Mouse (Mus musculus) brown adipose tissue, adult 24 weeks (tissue): ENCODE results near the gene App. TPM values are rescaled to one million over a fixed set of nuclear protein-coding genes. Genes with fewer than 3 reads are reported as not detected.

ENCODE experiments used
- H3K27ac ChIP-seq: fragments of 200-500 bp; replicated peaks from 2 replicates; pipeline ENCODE4 v1.5.1; 2012; ENCODE audit warnings: low read depth, mild to moderate bottlenecking, low read length
- H3K4me1 ChIP-seq: fragments of 200-500 bp; 2 replicates; pipeline ENCODE4 v1.6.1; 2012; ENCODE audit warnings: low read length, mixed read lengths; ENCODE audit not compliant: control insufficient read depth, insufficient read depth, insufficient read length
- H3K4me3 ChIP-seq: fragments of 200-500 bp; 2 replicates; pipeline ENCODE4 v1.5.1; 2012; ENCODE audit warnings: low read depth, mild to moderate bottlenecking, low read length, moderate library complexity; ENCODE audit not compliant: insufficient read depth
- polyA plus RNA-seq: library from polyadenylated mRNA; stranded (reverse); fragments of >200 nt; gene quantifications from 2 replicates; pipeline ENCODE4 v1.2.4, GENCODE M21; 2012; ENCODE audit not compliant: missing spikeins, insufficient read depth, insufficient read length

App gene
- polyA plus RNA-seq, 1 experiment: 71.4 TPM

DNA sequence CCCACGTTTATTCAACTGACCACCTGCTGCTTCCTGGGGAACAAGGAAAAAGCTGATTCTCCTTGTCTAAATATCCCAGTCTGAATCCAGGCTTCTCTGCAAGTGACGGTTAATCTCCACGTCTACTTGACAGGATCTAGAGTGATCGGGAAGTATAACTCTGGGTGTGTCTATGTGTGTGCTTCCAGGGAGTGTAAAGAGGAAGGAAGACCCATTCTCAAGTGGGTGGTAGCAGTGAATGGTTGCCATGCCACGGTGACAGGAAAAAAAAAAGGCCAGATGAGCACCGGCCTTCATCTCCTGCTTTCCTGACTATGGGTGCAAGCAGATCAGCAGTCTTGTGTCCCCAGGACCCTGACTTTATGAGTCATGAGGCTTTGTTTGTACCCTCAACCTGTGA lies 10.8 kb downstream of the App start:
- no peak overlapping the region for H3K27ac ChIP-seq
- no peak overlapping the region for H3K4me3 ChIP-seq
- peaks cover 8% of the 10 kb centered on the region for H3K4me1 ChIP-seq

- H3K27ac ChIP-seq: no peak overlapping the region
- H3K4me1 ChIP-seq: peaks cover 5% of the 10 kb centered on the region
- no peak overlapping the region for H3K4me3 ChIP-seq
These were observed 13.4 kb downstream of the App start for GRCm38 (mm10) chr16:85160140-85160539.

- H3K4me3 ChIP-seq: no peak overlapping the region
- peaks cover 8% of the 10 kb centered on the region; the same call in 1 of the 2 replicates for H3K4me1 ChIP-seq
- H3K27ac ChIP-seq: no peak overlapping the region
These were observed 15.6 kb downstream of the App start for GRCm38 (mm10) chr16:85157796-85158546.

DNA sequence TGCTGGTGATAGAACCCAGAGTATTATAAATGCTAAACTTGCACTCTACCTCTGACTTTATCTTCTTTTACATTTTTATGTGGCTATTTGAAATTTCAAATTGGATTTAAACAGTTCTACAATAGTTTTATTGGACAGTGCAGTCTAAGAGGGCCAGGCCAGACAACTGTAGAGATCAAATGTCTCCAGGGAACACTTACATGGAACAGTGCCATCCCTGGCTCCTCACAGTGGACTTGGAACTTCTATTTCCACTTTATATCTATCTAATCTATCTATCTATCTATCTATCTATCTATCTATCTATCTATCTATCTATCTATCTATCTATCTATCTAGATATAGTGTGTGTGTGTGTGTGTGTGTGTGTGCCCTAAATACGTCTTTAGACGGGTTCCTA lies 16.4 kb downstream of the App start:
- Histone ChIP-seq H3K4me1 (peaks cover 15% of the 10 kb centered on the region), H3K27ac (no peak overlapping the region), H3K4me3 (no peak overlapping the region)

DNA sequence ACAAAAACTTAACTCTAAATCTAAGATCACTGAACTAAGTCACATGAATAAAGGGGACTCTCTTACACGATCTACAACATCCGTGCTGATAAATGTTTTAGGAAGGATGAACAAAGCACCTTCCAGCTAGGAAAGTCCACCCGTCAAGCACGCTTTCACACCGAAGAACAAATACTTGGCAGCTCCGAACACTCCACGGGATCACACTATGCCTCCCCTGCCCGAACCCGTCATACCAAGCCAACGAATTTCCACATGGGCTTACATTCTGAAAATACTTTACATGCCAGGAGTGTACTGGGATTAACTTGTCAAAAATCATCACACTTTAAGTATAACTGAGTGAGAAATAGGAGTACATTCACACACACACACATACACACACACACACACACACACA lies 17.7 kb downstream of the App start:
- no peak overlapping the region for H3K4me3 ChIP-seq
- H3K27ac ChIP-seq: no peak overlapping the region
- peaks cover 22% of the 10 kb centered on the region for H3K4me1 ChIP-seq

DNA sequence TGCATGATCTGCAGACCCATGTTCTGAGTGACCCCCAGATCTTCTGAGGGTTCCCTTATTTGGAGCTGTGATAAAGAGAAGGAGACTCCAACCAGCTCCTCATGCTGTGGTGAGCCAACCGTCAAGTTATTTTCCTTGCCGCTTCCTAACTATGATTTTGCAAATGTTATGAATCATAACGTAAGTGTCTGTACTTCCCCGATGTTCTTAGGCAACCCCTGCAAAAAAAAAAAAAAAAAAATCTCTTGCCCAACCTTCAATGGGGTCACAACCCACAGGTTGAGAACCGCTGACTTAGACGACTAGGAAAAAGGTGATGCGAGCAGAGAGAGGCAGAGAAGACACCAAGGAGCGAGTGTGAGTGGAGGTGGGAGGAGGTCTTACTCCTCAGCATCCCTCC lies 21.1 kb downstream of the App start:
- peaks cover 28% of the 10 kb centered on the region for H3K4me1 ChIP-seq
- H3K27ac ChIP-seq: no peak overlapping the region
- H3K4me3 ChIP-seq: no peak overlapping the region

DNA sequence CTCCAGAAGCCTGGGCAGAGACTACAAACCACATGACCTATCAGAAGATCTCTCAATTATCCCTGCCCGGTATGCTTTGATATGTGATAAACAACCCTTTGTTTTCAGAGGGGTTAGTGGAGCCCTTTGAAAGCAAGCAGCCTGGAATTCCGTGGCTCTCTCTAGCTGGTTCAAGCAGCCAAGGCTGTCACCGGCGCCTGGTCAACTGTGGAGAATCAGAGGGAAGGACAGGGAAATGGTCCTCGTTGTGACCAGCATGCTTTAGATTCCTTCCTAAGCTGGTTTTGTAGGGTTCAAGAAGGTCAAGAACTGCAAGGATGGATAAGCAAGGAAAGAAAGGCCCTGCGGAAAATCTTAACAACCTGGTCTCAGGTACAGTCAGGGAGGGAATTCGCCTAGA lies 21.9 kb downstream of the App start:
- 0 out of 2 replicates have a peak overlapping the region, but pooled peaks have one; percentile 24 for H3K27ac ChIP-seq
- peaks cover 28% of the 10 kb centered on the region for H3K4me1 ChIP-seq
- H3K4me3 ChIP-seq: no peak overlapping the region

DNA sequence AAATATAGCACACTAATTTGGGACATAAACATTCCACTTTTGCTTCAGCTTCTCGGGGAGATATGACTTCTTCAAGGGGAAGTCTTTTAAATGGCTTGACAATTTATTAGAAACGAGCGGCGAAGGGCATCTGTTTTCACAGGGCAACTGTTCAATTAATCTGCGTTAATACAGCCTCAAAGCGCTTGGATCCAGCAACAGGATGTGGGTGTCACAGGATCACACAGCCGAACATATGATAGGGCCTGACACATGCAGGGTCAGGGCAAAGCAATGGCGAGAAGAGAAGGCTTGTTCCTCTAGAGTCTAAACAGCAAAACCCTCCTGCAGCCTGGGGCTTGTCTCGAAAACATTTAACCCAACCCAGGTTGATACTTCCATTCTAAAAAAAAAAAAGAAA lies 22.7 kb downstream of the App start:
- no peak overlapping the region for H3K4me3 ChIP-seq
- peak overlapping the region; percentile 55; the same call in 1 of the 2 replicates for H3K27ac ChIP-seq
- peaks cover 32% of the 10 kb centered on the region for H3K4me1 ChIP-seq

DNA sequence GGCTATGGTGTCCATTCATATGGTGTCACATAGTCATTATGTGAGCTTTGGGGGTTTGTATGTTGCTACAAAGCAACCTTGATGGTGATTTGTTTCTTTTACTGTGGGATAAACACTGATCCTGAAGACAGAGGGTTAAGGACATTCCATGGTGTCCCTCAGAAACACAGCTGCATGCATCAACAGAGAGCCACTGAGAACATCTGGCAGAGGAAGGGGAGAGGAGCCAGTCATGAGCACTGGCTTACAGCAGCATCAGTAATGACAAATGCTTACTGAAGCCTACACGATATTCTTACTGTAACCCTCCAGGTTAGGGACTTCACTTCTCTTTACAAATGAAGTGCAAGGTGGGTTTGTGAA lies 24.1 kb downstream of the App start:
- Histone ChIP-seq H3K4me1 (peaks cover 39% of the 10 kb centered on the region), H3K4me3 (no peak overlapping the region), H3K27ac (peak overlapping the region; percentile 54)

- H3K4me1 ChIP-seq: peaks cover 39% of the 10 kb centered on the region
- peak overlapping the region; percentile 65 for H3K27ac ChIP-seq
- no peak overlapping the region for H3K4me3 ChIP-seq
These were observed 24.7 kb downstream of the App start for GRCm38 (mm10) chr16:85148615-85149508.

DNA sequence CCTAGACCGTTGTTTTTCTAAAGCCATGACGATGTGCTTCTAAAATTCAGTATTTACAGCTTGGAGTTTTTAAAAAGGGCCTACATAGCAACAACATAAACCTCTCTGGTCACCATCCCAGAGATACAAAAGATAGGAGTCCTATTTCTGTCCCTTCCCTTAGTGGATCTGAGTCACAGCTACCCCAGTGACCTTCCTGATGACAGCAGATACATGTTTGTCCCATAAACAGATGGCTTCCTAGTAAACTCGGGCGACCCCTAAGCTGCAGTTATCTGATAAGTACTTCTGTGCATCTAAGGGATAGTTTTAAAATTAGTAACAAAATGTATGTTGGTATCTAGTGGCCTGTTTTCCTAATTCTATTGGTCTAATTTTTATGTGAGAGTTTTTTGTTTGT lies 26.1 kb downstream of the App start:
- Histone ChIP-seq H3K4me1 (peaks cover 31% of the 10 kb centered on the region), H3K4me3 (no peak overlapping the region), H3K27ac (peak overlapping the region; percentile 67; the same call in 1 of the 2 replicates)

- H3K4me3 ChIP-seq: no peak overlapping the region
- no peak overlapping the region for H3K27ac ChIP-seq
- H3K4me1 ChIP-seq: peaks cover 28% of the 10 kb centered on the region
These were observed 27.8 kb downstream of the App start for GRCm38 (mm10) chr16:85145771-85146178.

DNA sequence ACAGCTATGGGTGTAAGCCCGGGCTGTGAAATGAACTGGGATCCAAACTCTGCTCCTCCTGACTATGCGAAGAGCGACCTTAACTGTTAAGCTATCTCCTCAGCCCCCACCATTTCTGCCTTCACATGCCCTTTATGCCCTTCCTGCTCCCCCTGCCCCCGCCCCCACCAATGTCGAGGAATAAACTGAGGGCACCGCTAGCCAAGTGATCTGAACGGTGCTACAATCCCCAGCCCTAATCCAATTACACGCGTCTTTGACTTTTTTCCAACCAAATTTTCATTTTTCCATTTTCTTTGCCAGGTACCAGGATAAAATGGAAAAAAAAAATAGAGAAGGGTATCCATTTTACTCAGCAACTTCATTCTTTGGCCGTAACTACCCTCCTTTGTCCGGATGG lies 28.2 kb downstream of the App start:
- no peak overlapping the region for H3K4me3 ChIP-seq
- H3K27ac ChIP-seq: no peak overlapping the region
- H3K4me1 ChIP-seq: peaks cover 28% of the 10 kb centered on the region

- H3K4me1 ChIP-seq: peaks cover 28% of the 10 kb centered on the region
- no peak overlapping the region for H3K4me3 ChIP-seq
- H3K27ac ChIP-seq: no peak overlapping the region
These were observed 29.2 kb downstream of the App start for GRCm38 (mm10) chr16:85144401-85144800.

DNA sequence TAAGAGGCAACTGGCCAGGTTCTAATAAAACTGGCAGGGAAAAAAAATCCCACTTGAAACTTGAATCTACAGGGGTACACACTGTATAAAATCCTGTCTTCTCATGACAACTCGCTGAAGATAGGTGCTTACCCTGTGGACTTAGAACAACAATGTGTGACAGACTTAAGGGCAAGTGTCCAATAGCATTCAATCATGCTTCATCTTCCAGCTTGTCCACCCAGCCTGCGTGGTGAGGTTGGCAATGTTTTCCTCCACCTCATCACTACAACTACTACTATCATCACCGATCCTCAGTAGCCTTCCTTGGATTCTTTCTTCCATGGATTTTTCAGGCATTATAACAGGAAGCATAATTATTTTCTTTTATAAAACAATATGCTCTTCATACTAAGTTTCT lies 29.7 kb downstream of the App start:
- H3K4me1 ChIP-seq: peaks cover 30% of the 10 kb centered on the region
- H3K27ac ChIP-seq: no peak overlapping the region
- no peak overlapping the region for H3K4me3 ChIP-seq
